Mouse (Mus musculus) embryo, embryonic 11 days (tissue): Measurements from ENCODE around the gene Cxcr5.
"Not testable (repeated sequence)": the region's sequence is repeated elsewhere in the genome, so short reads cannot be mapped to it uniquely, and the experiment has no call there.

ENCODE experiments used
- DNase-seq: peaks from one replicate; pipeline ENCODE4 v3.0.0-alpha.2; 2015

The Cxcr5 gene

GRCm38 (mm10) chr9:44587262-44588160 is 25.8 kb upstream of the Cxcr5 start:
- no peak for DNase-seq

GRCm38 (mm10) chr9:44586640-44587261 is 25.1 kb upstream of the Cxcr5 start:
- DNase-seq: no peak

- no peak for DNase-seq
Measured at GRCm38 (mm10) chr9:44582390-44582789, 20.7 kb upstream of the Cxcr5 start.

- no peak for DNase-seq
Measured at GRCm38 (mm10) chr9:44581423-44581822, 19.7 kb upstream of the Cxcr5 start.

GRCm38 (mm10) chr9:44580085-44580484 is 18.4 kb upstream of the Cxcr5 start:
- DNase-seq: no peak

GRCm38 (mm10) chr9:44579392-44579791 is 17.7 kb upstream of the Cxcr5 start:
- DNase-seq: no peak

GRCm38 (mm10) chr9:44576046-44576445 is 14.4 kb upstream of the Cxcr5 start:
- DNase-seq: not testable (repeated sequence)

- no peak for DNase-seq
Measured at GRCm38 (mm10) chr9:44575095-44575494, 13.4 kb upstream of the Cxcr5 start.

- DNase-seq: no peak
Measured at GRCm38 (mm10) chr9:44573306-44573705, 11.6 kb upstream of the Cxcr5 start.

GRCm38 (mm10) chr9:44570939-44571382 is 9.3 kb upstream of the Cxcr5 start:
- no peak for DNase-seq

- no peak for DNase-seq
Measured at GRCm38 (mm10) chr9:44568083-44568455, 6.4 kb upstream of the Cxcr5 start.

GRCm38 (mm10) chr9:44567338-44568082 is 5.8 kb upstream of the Cxcr5 start:
- DNase-seq: no peak

- no peak for DNase-seq
Measured at GRCm38 (mm10) chr9:44565367-44565766, 3.7 kb upstream of the Cxcr5 start.

- no peak for DNase-seq
Measured at GRCm38 (mm10) chr9:44562936-44563335, 1.3 kb upstream of the Cxcr5 start.

- DNase-seq: no peak
Measured at GRCm38 (mm10) chr9:44552161-44552560, 9.5 kb downstream of the Cxcr5 start.

- no peak for DNase-seq
Measured at GRCm38 (mm10) chr9:44551138-44551537, 10.5 kb downstream of the Cxcr5 start.

- no peak for DNase-seq
Measured at GRCm38 (mm10) chr9:44548412-44549152, 13.1 kb downstream of the Cxcr5 start.

GRCm38 (mm10) chr9:44544986-44545385 is 16.7 kb downstream of the Cxcr5 start:
- no peak for DNase-seq

GRCm38 (mm10) chr9:44542364-44542763 is 19.3 kb downstream of the Cxcr5 start:
- no peak for DNase-seq

- no peak for DNase-seq
Measured at GRCm38 (mm10) chr9:44540676-44541075, 21.0 kb downstream of the Cxcr5 start.

GRCm38 (mm10) chr9:44539816-44540421 is 21.8 kb downstream of the Cxcr5 start:
- peak; percentile 5 for DNase-seq

GRCm38 (mm10) chr9:44537625-44538301 is 23.9 kb downstream of the Cxcr5 start:
- DNase-seq: peak; percentile 11
